Mouse (Mus musculus) kidney, adult 2 months (tissue): Measurements from ENCODE around the gene Cyb5r2.

Source experiments
- CTCF ChIP-seq: fragments of 200-500 bp; conservative IDR thresholded peaks from 2 replicates; pipeline ENCODE4 v1.5.1; 2011; ENCODE audit warnings: low read depth, mild to moderate bottlenecking, control low read depth, low read length, moderate library complexity, mixed read lengths; ENCODE audit not compliant: insufficient read depth, insufficient read length
- POLR2A ChIP-seq: fragments of 200-500 bp; IDR thresholded peaks from one replicate; pipeline ENCODE4 v1.6.1; 2011; ENCODE audit warnings: low read depth, low read length, control low read depth

- TF ChIP-seq CTCF: no peak
- TF ChIP-seq POLR2A: no peak
Observed at GRCm38 (mm10) chr7:107733162-107733561, 24.7 kb downstream of the Cyb5r2 start.
